Mouse (Mus musculus) lung, postnatal 0 days (tissue): ENCODE data around the gene Cdc25b. TPM values are rescaled to one million over a fixed set of nuclear protein-coding genes. Genes with fewer than 3 reads are reported as not detected.

Source experiments
- ATAC-seq: fragments of 200-750 bp; cut with Nextera tagmentation; 2 replicates; pipeline ENCODE4 v1.8.0; 2017; ENCODE audit warnings: moderate library complexity
- DNase-seq: peaks from one replicate; pipeline ENCODE4 v3.0.0-alpha.2; 2016; ENCODE audit warnings: low spot score
- H3K27ac ChIP-seq: fragments of 300-500 bp; sonication (generic); 2 replicates; pipeline ENCODE4 v1.5.1; 2014; ENCODE audit warnings: antibody characterized with exemption, mild to moderate bottlenecking, low read length, mixed read lengths
- H3K27me3 ChIP-seq: fragments of 300-500 bp; sonication (generic); replicated peaks from 2 replicates; pipeline ENCODE4 v1.6.1; 2014; ENCODE audit warnings: low read length, mixed read lengths; ENCODE audit not compliant: insufficient read depth
- H3K36me3 ChIP-seq: fragments of 300-500 bp; sonication (generic); 2 replicates; pipeline ENCODE4 v1.6.1; 2014; ENCODE audit warnings: low read length, mixed read lengths; ENCODE audit not compliant: insufficient read depth
- H3K4me1 ChIP-seq: fragments of 300-500 bp; sonication (generic); 2 replicates; pipeline ENCODE4 v1.6.1; 2014; ENCODE audit warnings: antibody characterized with exemption, low read depth, low read length, mixed read lengths; ENCODE audit not compliant: insufficient read depth
- H3K4me2 ChIP-seq: fragments of 300-500 bp; sonication (generic); replicated peaks from 2 replicates; pipeline ENCODE4 v1.6.1; 2014; ENCODE audit warnings: low read depth, mild to moderate bottlenecking, low read length, moderate library complexity, mixed read lengths
- H3K4me3 ChIP-seq: fragments of 300-500 bp; sonication (generic); 2 replicates; pipeline ENCODE4 v1.5.1; 2014; ENCODE audit warnings: low read depth, low read length
- H3K9ac ChIP-seq: fragments of 300-500 bp; sonication (generic); replicated peaks from 2 replicates; pipeline ENCODE4 v1.6.1; 2014; ENCODE audit warnings: low read depth, mild to moderate bottlenecking
- H3K9me3 ChIP-seq: fragments of 300-500 bp; sonication (generic); 2 replicates; pipeline ENCODE4 v1.6.1; 2016; ENCODE audit warnings: low read length, mixed read lengths
- CTCF ChIP-seq: IDR thresholded peaks from 2 replicates; pipeline ENCODE4 v1.5.1; 2016; ENCODE audit warnings: antibody characterized with exemption, mild to moderate bottlenecking
- EP300 ChIP-seq: IDR thresholded peaks from 2 replicates; pipeline ENCODE4 v1.6.1; 2016; ENCODE audit warnings: antibody characterized with exemption, mild to moderate bottlenecking, control low read depth
- WGBS: fragments of 180-500 bp; shearing (Covaris S2); extraction: QIAGEN DNeasy Blood & Tissue Kit; methylation state at CpG from one replicate; pipeline ENCODE4 v1.1.7; 2014; 5-methylcytosine and 5-hydroxymethylcytosine counted together
- polyA plus RNA-seq: library from polyadenylated mRNA; unstranded; fragments of >200 nt; fragmentation: Nextera tagmentation; extraction: Ambion mirVana; gene quantifications from 2 replicates; pipeline ENCODE4 v1.2.1, GENCODE M21; 2015

The Cdc25b gene
- polyA plus RNA-seq, 1 experiment from 2014 or later, result 38.7 TPM

GRCm38 (mm10) chr2:131196606-131197316, 10.0 kb downstream of the Cdc25b start:
- peak overlapping the region; percentile 72 for H3K27ac ChIP-seq
- H3K27me3 ChIP-seq, result no peaks in the 10 kb centered on the region
- H3K4me3 ChIP-seq, result no peak overlapping the region
- H3K9me3 ChIP-seq, result no peaks in the 10 kb centered on the region
- 61% methylated on average over 16 of the region's 16 CpGs for WGBS
- H3K9ac ChIP-seq, result no peak overlapping the region
- ATAC-seq (peak; percentile 99), DNase-seq (peak; percentile 96)
- no peak for TF ChIP-seq CTCF
- TF ChIP-seq EP300, result peak; percentile 96
- peaks cover 5% of the 10 kb centered on the region; the same call in 1 of the 2 replicates for H3K36me3 ChIP-seq
- no peaks in the 10 kb centered on the region for H3K4me1 ChIP-seq
- H3K4me2 ChIP-seq, result peak overlapping the region; percentile 18; the same call in 1 of the 2 replicates

GRCm38 (mm10) chr2:131200710-131201109, 14.0 kb downstream of the Cdc25b start:
- H3K4me2 ChIP-seq, result no peak overlapping the region
- no peak overlapping the region for H3K27ac ChIP-seq
- H3K27me3 ChIP-seq, result no peaks in the 10 kb centered on the region
- no peak overlapping the region for H3K9ac ChIP-seq
- no peak overlapping the region for H3K4me3 ChIP-seq
- no peak for TF ChIP-seq CTCF
- no peak for TF ChIP-seq EP300
- DNase-seq, result no peak
- 74% methylated on average over 2 of the region's 2 CpGs for WGBS
- H3K36me3 ChIP-seq, result no peaks in the 10 kb centered on the region
- peaks cover 12% of the 10 kb centered on the region; the same call in 1 of the 2 replicates for H3K4me1 ChIP-seq
- no peaks in the 10 kb centered on the region for H3K9me3 ChIP-seq
- no peak for ATAC-seq

GRCm38 (mm10) chr2:131201262-131201661, 14.5 kb downstream of the Cdc25b start:
- TF ChIP-seq CTCF (no peak), EP300 (no peak)
- 90% methylated on average over 3 of the region's 3 CpGs for whole genome bisulfite sequencing

GRCm38 (mm10) chr2:131203816-131204409, 17.2 kb downstream of the Cdc25b start:
- Histone ChIP-seq H3K4me3 (no peak overlapping the region), H3K36me3 (no peaks in the 10 kb centered on the region), H3K9me3 (no peaks in the 10 kb centered on the region), H3K4me1 (peaks cover 13% of the 10 kb centered on the region; the same call in 1 of the 2 replicates), H3K9ac (no peak overlapping the region), H3K27ac (peak overlapping the region; percentile 93), H3K27me3 (no peaks in the 10 kb centered on the region), H3K4me2 (no peak overlapping the region)
- peak; percentile 82 for DNase-seq
- peak; percentile 29 for ATAC-seq
- 50% methylated on average over 6 of the region's 6 CpGs for WGBS
- no peak; the same call in 1 of the 2 replicates for TF ChIP-seq EP300

More at GRCm38 (mm10) chr2:131201262-131201661, 14.5 kb downstream of the Cdc25b start:
- H3K36me3 ChIP-seq, result no peaks in the 10 kb centered on the region
- no peak overlapping the region for H3K9ac ChIP-seq
- peaks cover 13% of the 10 kb centered on the region; the same call in 1 of the 2 replicates for H3K4me1 ChIP-seq
- H3K27ac ChIP-seq, result no peak overlapping the region
- H3K4me2 ChIP-seq, result no peak overlapping the region
- H3K9me3 ChIP-seq, result no peaks in the 10 kb centered on the region
- no peaks in the 10 kb centered on the region for H3K27me3 ChIP-seq
- DNase-seq, result no peak
- no peak overlapping the region for H3K4me3 ChIP-seq
- no peak for ATAC-seq

- peak overlapping the region; percentile 29 for H3K4me2 ChIP-seq
- H3K9ac ChIP-seq, result no peak overlapping the region
- TF ChIP-seq CTCF (no peak; the same call in 1 of the 2 replicates), EP300 (peak; percentile 93; the same call in 1 of the 2 replicates)
- no peak overlapping the region for H3K4me3 ChIP-seq
- H3K4me1 ChIP-seq, result peaks cover 15% of the 10 kb centered on the region; the same call in 1 of the 2 replicates
- H3K9me3 ChIP-seq, result no peaks in the 10 kb centered on the region
- H3K36me3 ChIP-seq, result no peaks in the 10 kb centered on the region
- DNase-seq, result peak; percentile 98
- H3K27ac ChIP-seq, result peak overlapping the region; percentile 93
- WGBS, result 8% methylated on average over 7 of the region's 7 CpGs
- no peaks in the 10 kb centered on the region for H3K27me3 ChIP-seq
- peak; percentile 96 for ATAC-seq
Measured at GRCm38 (mm10) chr2:131204410-131204981, 17.7 kb downstream of the Cdc25b start.

- WGBS, result 77% methylated on average over 8 of the region's 8 CpGs
- no peaks in the 10 kb centered on the region for H3K27me3 ChIP-seq
Measured at GRCm38 (mm10) chr2:131205521-131206182, 18.9 kb downstream of the Cdc25b start.

More at GRCm38 (mm10) chr2:131205521-131206182, 18.9 kb downstream of the Cdc25b start:
- Histone ChIP-seq H3K4me3 (no peak overlapping the region), H3K9ac (no peak overlapping the region), H3K27ac (peak overlapping the region; percentile 93; the same call in 1 of the 2 replicates), H3K4me1 (peaks cover 18% of the 10 kb centered on the region; the same call in 1 of the 2 replicates), H3K4me2 (no peak overlapping the region), H3K36me3 (no peaks in the 10 kb centered on the region), H3K9me3 (no peaks in the 10 kb centered on the region)
- DNase-seq (no peak), ATAC-seq (no peak)
- no peak for TF ChIP-seq EP300
